Mouse (Mus musculus) right cerebral cortex, adult 18-20 months (tissue): ENCODE measurements around the gene Tmem59l.
A peak's percentile ranks its signal among the peaks of the same experiment; 100 is the strongest.
"Not testable (repeated sequence)": the region's sequence is repeated elsewhere in the genome, so short reads cannot be mapped to it uniquely, and the experiment has no call there.

Experiments
- DNase-seq: peaks from one replicate; pipeline ENCODE4 v3.0.0; 2022; ENCODE audit warnings: mixed read lengths

Gene Tmem59l

GRCm38 (mm10) chr8:70486941-70487520 is at the start of gene Tmem59l:
Tmem59l (minus strand) TSS chr8:70487358.
- peak; percentile 72 for DNase-seq

GRCm38 (mm10) chr8:70535701-70536100 is 48.5 kb upstream of the Tmem59l start:
- DNase-seq, result no peak

GRCm38 (mm10) chr8:70535221-70535620 is 48.1 kb upstream of the Tmem59l start:
- DNase-seq, result no peak

GRCm38 (mm10) chr8:70534281-70534680 is 47.1 kb upstream of the Tmem59l start:
- peak; percentile 59 for DNase-seq

- DNase-seq, result no peak
These were observed 43.2 kb upstream of the Tmem59l start for GRCm38 (mm10) chr8:70530314-70530713.

- no peak for DNase-seq
These were observed 42.6 kb upstream of the Tmem59l start for GRCm38 (mm10) chr8:70529741-70530161.

GRCm38 (mm10) chr8:70529299-70529698 is 42.1 kb upstream of the Tmem59l start:
- no peak for DNase-seq

GRCm38 (mm10) chr8:70528182-70528797 is 41.1 kb upstream of the Tmem59l start:
- DNase-seq, result no peak

- DNase-seq, result peak; percentile 98
These were observed 40.5 kb upstream of the Tmem59l start, which contains the start of the genes Fkbp8 and Kxd1 for GRCm38 (mm10) chr8:70527512-70528181. Fkbp8 (plus strand) TSS chr8:70527724. Kxd1 (minus strand) TSS chr8:70527956.

- no peak for DNase-seq
These were observed 40.0 kb upstream of the Tmem59l start for GRCm38 (mm10) chr8:70527111-70527511.

- peak; percentile 97 for DNase-seq
These were observed 35.6 kb upstream of the Tmem59l start for GRCm38 (mm10) chr8:70522592-70523403.

- DNase-seq, result no peak
These were observed 32.4 kb upstream of the Tmem59l start for GRCm38 (mm10) chr8:70519606-70520005.

- DNase-seq, result peak; percentile 61
These were observed 31.9 kb upstream of the Tmem59l start for GRCm38 (mm10) chr8:70519043-70519442.

- DNase-seq, result no peak
These were observed 30.9 kb upstream of the Tmem59l start for GRCm38 (mm10) chr8:70517940-70518643.

GRCm38 (mm10) chr8:70513441-70513840 is 26.3 kb upstream of the Tmem59l start:
- DNase-seq, result peak; percentile 78

GRCm38 (mm10) chr8:70512253-70512903 is 25.2 kb upstream of the Tmem59l start:
- no peak for DNase-seq

GRCm38 (mm10) chr8:70511770-70512169 is 24.6 kb upstream of the Tmem59l start:
- no peak for DNase-seq

- not testable (repeated sequence) for DNase-seq
These were observed 24.0 kb upstream of the Tmem59l start for GRCm38 (mm10) chr8:70511174-70511573.

- DNase-seq, result peak; percentile 98
These were observed 23.2 kb upstream of the Tmem59l start, which contains the start of gene Uba52 for GRCm38 (mm10) chr8:70510228-70510915. Uba52 (minus strand) TSS chr8:70510801.

- DNase-seq, result no peak
These were observed 22.3 kb upstream of the Tmem59l start for GRCm38 (mm10) chr8:70509281-70509952.

GRCm38 (mm10) chr8:70507027-70507393 is 19.9 kb upstream of the Tmem59l start:
- no peak for DNase-seq
